In the genomic region with DNA sequence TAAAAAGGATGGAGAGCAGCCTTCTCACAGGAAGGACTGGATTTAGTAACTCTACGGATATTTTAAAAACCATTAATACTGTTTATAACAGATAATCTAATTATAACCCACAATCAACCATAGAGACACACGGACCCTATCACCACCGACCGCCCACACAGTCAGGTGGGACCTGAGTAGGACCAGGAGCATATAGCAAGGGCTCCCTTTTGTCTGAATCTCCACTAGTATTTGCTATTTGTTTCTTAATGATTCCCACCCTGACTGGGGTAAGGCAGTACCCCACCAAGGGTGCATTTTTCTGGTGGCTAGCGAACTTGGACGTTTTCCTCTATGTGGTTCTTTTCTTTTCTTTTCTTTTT, we compare ENCODE assay signal across 10 mouse cellular contexts.
DNase-seq lines count a peak whose midpoint lies in the region; ATAC-seq and TF ChIP-seq lines count a peak whose summit lies in the region.
"Had no signal": no experiment of that assay in that cellular context is flagged by ENCODE, and none has a peak within 500 bp of the region (broad histone marks: within the 10 kb centered on the region; RNA-seq: fewer than 3 reads in every experiment).

No protein-coding gene starts in this region.

- H3K9ac ChIP-seq in forebrain, postnatal 0 days, result no peak overlapping the region
- H3K9ac ChIP-seq in limb, embryonic 11.5 days (ENCODE audit: low read length), result no peak overlapping the region
- no peak overlapping the region for H3K9ac ChIP-seq in forebrain, embryonic 16.5 days (replicated peaks; ENCODE audit: low read depth, low read length)
- H3K9ac ChIP-seq in midbrain, embryonic 14.5 days (replicated peaks; ENCODE audit: low read length), result no peak overlapping the region
- H3K9ac ChIP-seq: liver, embryonic 13.5 days; lung, embryonic 15.5 days had no signal

- 72% methylated on average over 6 of the region's 6 CpGs for WGBS in forebrain, embryonic 10.5 days
- WGBS in forebrain, postnatal 0 days, result 76% methylated on average over 6 of the region's 6 CpGs
- 75% methylated on average over 6 of the region's 6 CpGs for WGBS in limb, embryonic 11.5 days
- WGBS in limb, embryonic 10.5 days, result 78% methylated on average over 6 of the region's 6 CpGs
- 62% methylated on average over 6 of the region's 6 CpGs for WGBS in forebrain, embryonic 16.5 days
- 70% methylated on average over 6 of the region's 6 CpGs for WGBS in midbrain, embryonic 14.5 days

- ATAC-seq in forebrain, postnatal 0 days, result no peak
- no peak for ATAC-seq in limb, embryonic 11.5 days (ENCODE audit: insufficient number of reproducible peaks, low FRiP score, low TSS enrichment, low read depth)
- ATAC-seq in forebrain, embryonic 16.5 days, result peak; percentile 55; the same call in 1 of the 2 replicates
- peak; percentile 6; the same call in 1 of the 2 replicates for ATAC-seq in midbrain, embryonic 14.5 days (ENCODE audit: low FRiP score, low TSS enrichment)

- H3K4me2 ChIP-seq in forebrain, postnatal 0 days (ENCODE audit: low read depth), result no peak overlapping the region
- no peak overlapping the region for H3K4me2 ChIP-seq in limb, embryonic 11.5 days (ENCODE audit: low read depth, severe bottlenecking)
- no peak overlapping the region for H3K4me2 ChIP-seq in forebrain, embryonic 16.5 days (ENCODE audit: low read length)
- H3K4me2 ChIP-seq in midbrain, embryonic 14.5 days (ENCODE audit: low read length), result no peak overlapping the region
- H3K4me2 ChIP-seq: liver, embryonic 13.5 days; lung, embryonic 15.5 days had no signal

- no peaks in the 10 kb centered on the region for H3K27me3 ChIP-seq in forebrain, embryonic 10.5 days (ENCODE audit: poor library complexity, severe bottlenecking)
- H3K27me3 ChIP-seq in forebrain, postnatal 0 days (ENCODE audit: insufficient read depth, low read length), result no peaks in the 10 kb centered on the region
- no peaks in the 10 kb centered on the region for H3K27me3 ChIP-seq in limb, embryonic 11.5 days (ENCODE audit: control insufficient read depth, insufficient read depth, low read length)
- no peaks in the 10 kb centered on the region for H3K27me3 ChIP-seq in limb, embryonic 10.5 days (ENCODE audit: low read depth, poor library complexity, severe bottlenecking)
- no peaks in the 10 kb centered on the region for H3K27me3 ChIP-seq in forebrain, embryonic 16.5 days (replicated peaks; ENCODE audit: control insufficient read depth, insufficient read depth, low read length)
- H3K27me3 ChIP-seq in midbrain, embryonic 14.5 days (ENCODE audit: control insufficient read depth, insufficient read depth, low read length), result no peaks in the 10 kb centered on the region
- H3K27me3 ChIP-seq: liver, embryonic 13.5 days; lung, embryonic 15.5 days had no signal

- TF ChIP-seq CTCF in forebrain, postnatal 0 days (IDR thresholded peaks at IDR 0.05; ENCODE audit: low read depth), result no peak

- H3K4me3 ChIP-seq in forebrain, embryonic 10.5 days, result no peak overlapping the region
- H3K4me3 ChIP-seq in forebrain, postnatal 0 days (ENCODE audit: low read depth, low read length), result no peak overlapping the region
- H3K4me3 ChIP-seq in limb, embryonic 11.5 days (ENCODE audit: low read depth, low read length), result no peak overlapping the region
- H3K4me3 ChIP-seq in limb, embryonic 10.5 days, result no peak overlapping the region
- no peak overlapping the region for H3K4me3 ChIP-seq in forebrain, embryonic 16.5 days (replicated peaks; ENCODE audit: low read length)
- no peak overlapping the region for H3K4me3 ChIP-seq in midbrain, embryonic 14.5 days (replicated peaks; ENCODE audit: low read depth, low read length)
- H3K4me3 ChIP-seq: liver, embryonic 13.5 days; lung, embryonic 15.5 days had no signal

- no peak overlapping the region for H3K27ac ChIP-seq in forebrain, embryonic 10.5 days
- no peak overlapping the region for H3K27ac ChIP-seq in forebrain, postnatal 0 days (ENCODE audit: low read depth, low read length)
- no peak overlapping the region for H3K27ac ChIP-seq in limb, embryonic 11.5 days (replicated peaks; ENCODE audit: low read depth, low read length)
- H3K27ac ChIP-seq in limb, embryonic 10.5 days, result no peak overlapping the region
- no peak overlapping the region for H3K27ac ChIP-seq in forebrain, embryonic 16.5 days (ENCODE audit: low read length)
- no peak overlapping the region for H3K27ac ChIP-seq in midbrain, embryonic 14.5 days (replicated peaks; ENCODE audit: low read depth, low read length)
- H3K27ac ChIP-seq: liver, embryonic 13.5 days; lung, embryonic 15.5 days had no signal

- no peaks in the 10 kb centered on the region for H3K36me3 ChIP-seq in forebrain, embryonic 10.5 days (replicated peaks)
- no peaks in the 10 kb centered on the region for H3K36me3 ChIP-seq in forebrain, postnatal 0 days (ENCODE audit: insufficient read depth)
- H3K36me3 ChIP-seq in limb, embryonic 11.5 days (ENCODE audit: control insufficient read depth, insufficient read depth, low read length), result no peaks in the 10 kb centered on the region
- no peaks in the 10 kb centered on the region for H3K36me3 ChIP-seq in limb, embryonic 10.5 days
- no peaks in the 10 kb centered on the region for H3K36me3 ChIP-seq in forebrain, embryonic 16.5 days (ENCODE audit: control insufficient read depth, insufficient read depth)
- H3K36me3 ChIP-seq in midbrain, embryonic 14.5 days (ENCODE audit: control insufficient read depth, insufficient read depth, low read length), result no peaks in the 10 kb centered on the region
- H3K36me3 ChIP-seq: liver, embryonic 13.5 days; lung, embryonic 15.5 days had no signal

- DNase-seq in forebrain, embryonic 10.5 days (ENCODE audit: extremely low spot score, low spot score), result peak; percentile 9
- no peak for DNase-seq in forebrain, postnatal 0 days
- DNase-seq in limb, embryonic 11.5 days (ENCODE audit: low spot score), result peak; percentile 17
- DNase-seq in limb, embryonic 10.5 days (ENCODE audit: low spot score), result no peak
- DNase-seq in midbrain, embryonic 14.5 days, result no peak
- no peak for DNase-seq in layer of hippocampus, postnatal 10 days (ENCODE audit: low spot score in 2 of 2)
- DNase-seq in thymus, postnatal 36 days, result no peak

- no peaks in the 10 kb centered on the region for H3K9me3 ChIP-seq in forebrain, embryonic 10.5 days
- no peaks in the 10 kb centered on the region for H3K9me3 ChIP-seq in forebrain, postnatal 0 days (ENCODE audit: low read length)
- no peaks in the 10 kb centered on the region for H3K9me3 ChIP-seq in limb, embryonic 11.5 days (ENCODE audit: control insufficient read depth, low read length)
- no peaks in the 10 kb centered on the region for H3K9me3 ChIP-seq in limb, embryonic 10.5 days (replicated peaks)
- H3K9me3 ChIP-seq in forebrain, embryonic 16.5 days (ENCODE audit: control insufficient read depth, low read length), result no peaks in the 10 kb centered on the region
- no peaks in the 10 kb centered on the region for H3K9me3 ChIP-seq in midbrain, embryonic 14.5 days (ENCODE audit: control insufficient read depth, low read length)
- H3K9me3 ChIP-seq: liver, embryonic 13.5 days; lung, embryonic 15.5 days had no signal

- H3K4me1 ChIP-seq in forebrain, embryonic 10.5 days, result no peaks in the 10 kb centered on the region
- H3K4me1 ChIP-seq in forebrain, postnatal 0 days (ENCODE audit: insufficient read depth), result no peaks in the 10 kb centered on the region
- H3K4me1 ChIP-seq in limb, embryonic 11.5 days (ENCODE audit: control insufficient read depth, insufficient read depth, low read length), result no peaks in the 10 kb centered on the region
- H3K4me1 ChIP-seq in limb, embryonic 10.5 days, result no peaks in the 10 kb centered on the region
- H3K4me1 ChIP-seq in forebrain, embryonic 16.5 days (replicated peaks; ENCODE audit: control insufficient read depth, insufficient read depth, low read length), result no peaks in the 10 kb centered on the region
- H3K4me1 ChIP-seq in midbrain, embryonic 14.5 days (ENCODE audit: control insufficient read depth, insufficient read depth, low read length), result no peaks in the 10 kb centered on the region
- H3K4me1 ChIP-seq: liver, embryonic 13.5 days; lung, embryonic 15.5 days had no signal

Comparison
In these comparisons a context has a peak if more than half of its experiments do, and no peak if none do; other contexts are left out.
1. DNase-seq: peak in forebrain, embryonic 10.5 days (single experiment) and limb, embryonic 11.5 days (single experiment); none in forebrain, postnatal 0 days (single experiment), limb, embryonic 10.5 days (single experiment), midbrain, embryonic 14.5 days (single experiment), layer of hippocampus, postnatal 10 days (0 of 2) and thymus, postnatal 36 days (0 of 2).
2. ATAC-seq: peak in forebrain, embryonic 16.5 days (single experiment) and midbrain, embryonic 14.5 days (single experiment); none in forebrain, postnatal 0 days (single experiment) and limb, embryonic 11.5 days (single experiment).